Mouse (Mus musculus): ENCODE data around the gene Bach1. TPM values are rescaled to one million over a fixed set of nuclear protein-coding genes. Genes with fewer than 3 reads are reported as not detected.

Gene Bach1
- total and polyA plus RNA-seq, 3 experiments, result 11.4 to 20.9 (median 13.4) TPM

- H3K4me3 ChIP-seq (replicated peaks in 1 of 3; ENCODE audit: low read depth in 2 of 3, low read length in 2 of 3, poor library complexity in 1 of 3), result no peak overlapping the region
- H3K27ac ChIP-seq (ENCODE audit: insufficient read depth, low read depth), result no peak overlapping the region
- no peak for TF ChIP-seq TBP (conservative IDR thresholded peaks at IDR 0.05; ENCODE audit: low read depth, low read length)
- TF ChIP-seq ELF1 (IDR thresholded peaks at IDR 0.05; ENCODE audit: low read depth, low read length), result no peak
- no peak for TF ChIP-seq SIN3A (IDR thresholded peaks at IDR 0.05; ENCODE audit: low read length)
- no peaks in the 10 kb centered on the region for H3K27me3 ChIP-seq (replicated peaks)
- DNase-seq (ENCODE audit: extremely low read depth), result no peak
- no peak overlapping the region for H3K4me2 ChIP-seq (ENCODE audit: insufficient read depth, low read depth, poor library complexity, severe bottlenecking)
- H3K9me3 ChIP-seq (replicated peaks; ENCODE audit: low read length), result no peaks in the 10 kb centered on the region
- in situ Hi-C loops (cut with MboI; ENCODE audit: low pct_ligation_motif_present, low pct_unique_long_range_greater_than_20kb, low sequenced_read_pairs) (no loop called here), dilution Hi-C loops (cut with MboI; ENCODE audit: extremely low pct_ligation_motif_present, extremely low pct_unique_long_range_greater_than_20kb, low sequenced_read_pairs) (no loop called here)
- no peaks in the 10 kb centered on the region for H3K79me2 ChIP-seq (replicated peaks; ENCODE audit: control insufficient read depth, extremely low read depth, insufficient read depth, poor library complexity, severe bottlenecking)
- H3K9ac ChIP-seq (ENCODE audit: insufficient read depth, low read depth), result no peak overlapping the region
- H3K36me3 ChIP-seq (replicated peaks in 1 of 2; ENCODE audit: control insufficient read depth in 1 of 2, insufficient read depth in 1 of 2, low read length in 1 of 2), result peaks cover 3 to 24% of the 10 kb centered on the region in 2 experiments
- H3K4me1 ChIP-seq (ENCODE audit: control insufficient read depth in 1 of 2, insufficient read depth in 2 of 2), result no peaks in the 10 kb centered on the region
Measured at GRCm38 (mm10) chr16:87737296-87737695, 38.6 kb downstream of the Bach1 start.

GRCm38 (mm10) chr16:87737842-87738639, 39.3 kb downstream of the Bach1 start:
- in situ Hi-C loops (cut with MboI; ENCODE audit: low pct_ligation_motif_present, low pct_unique_long_range_greater_than_20kb, low sequenced_read_pairs) (no loop called here), dilution Hi-C loops (cut with MboI; ENCODE audit: extremely low pct_ligation_motif_present, extremely low pct_unique_long_range_greater_than_20kb, low sequenced_read_pairs) (no loop called here)

GRCm38 (mm10) chr16:87741034-87741715, 42.4 kb downstream of the Bach1 start:
- TF ChIP-seq MXI1 (IDR thresholded peaks at IDR 0.05; ENCODE audit: low read depth, low read length) (no peak), USF1 (IDR thresholded peaks at IDR 0.05; ENCODE audit: low read depth, low read length) (no peak), ZMIZ1 (IDR thresholded peaks at IDR 0.05; ENCODE audit: low read depth, low read length) (no peak), E2F4 (IDR thresholded peaks at IDR 0.05; ENCODE audit: insufficient replicate concordance, low read depth, low read length) (no peak), NELFE (IDR thresholded peaks at IDR 0.05; ENCODE audit: low read depth, low read length) (no peak), HCFC1 (IDR thresholded peaks at IDR 0.05; ENCODE audit: low read depth, low read length) (no peak), IRF4 (IDR thresholded peaks at IDR 0.05; ENCODE audit: low read depth, low read length) (no peak), BHLHE40 (IDR thresholded peaks at IDR 0.05; ENCODE audit: low read depth, low read length) (no peak), MEF2A (IDR thresholded peaks at IDR 0.05; ENCODE audit: borderline replicate concordance, low read depth, low read length) (no peak), MAX (IDR thresholded peaks at IDR 0.05; ENCODE audit: low read length) (no peak), ZKSCAN1 (IDR thresholded peaks at IDR 0.05; ENCODE audit: borderline replicate concordance, low read depth, low read length) (no peak), MYC (IDR thresholded peaks at IDR 0.05; ENCODE audit: low read depth, low read length) (no peak), POLR2A (IDR thresholded peaks at IDR 0.05; ENCODE audit: low read depth, low read length) (no peak), ETS1 (conservative IDR thresholded peaks at IDR 0.05; ENCODE audit: low read depth, low read length) (no peak), MAZ (IDR thresholded peaks at IDR 0.05; ENCODE audit: low read depth, low read length) (no peak), UBTF (IDR thresholded peaks at IDR 0.05; ENCODE audit: low read depth, low read length) (no peak), SIN3A (IDR thresholded peaks at IDR 0.05; ENCODE audit: low read length) (no peak)
- dilution Hi-C loops (cut with MboI; ENCODE audit: extremely low pct_ligation_motif_present, extremely low pct_unique_long_range_greater_than_20kb, low sequenced_read_pairs) (no loop called here), in situ Hi-C loops (cut with MboI; ENCODE audit: low pct_ligation_motif_present, low pct_unique_long_range_greater_than_20kb, low sequenced_read_pairs) (no loop called here)
- H3K27ac ChIP-seq (ENCODE audit: insufficient read depth, low read depth), result no peak overlapping the region
- H3K79me2 ChIP-seq (replicated peaks; ENCODE audit: control insufficient read depth, extremely low read depth, insufficient read depth, poor library complexity, severe bottlenecking), result no peaks in the 10 kb centered on the region
- H3K4me1 ChIP-seq (ENCODE audit: control insufficient read depth in 1 of 2, insufficient read depth in 2 of 2), result peaks cover 0 to 3% of the 10 kb centered on the region in 2 experiments; a peak in 1 of 4 replicates
- H3K36me3 ChIP-seq (replicated peaks in 1 of 2; ENCODE audit: control insufficient read depth in 1 of 2, insufficient read depth in 1 of 2, low read length in 1 of 2), result peaks cover 0 to under 1% of the 10 kb centered on the region in 2 experiments
- no peak overlapping the region for H3K9ac ChIP-seq (ENCODE audit: insufficient read depth, low read depth)
- H3K4me2 ChIP-seq (ENCODE audit: insufficient read depth, low read depth, poor library complexity, severe bottlenecking), result no peak overlapping the region
- H3K9me3 ChIP-seq (replicated peaks; ENCODE audit: low read length), result no peaks in the 10 kb centered on the region
- DNase-seq (ENCODE audit: extremely low read depth), result no peak
- H3K4me3 ChIP-seq (replicated peaks in 1 of 3; ENCODE audit: low read depth in 2 of 3, low read length in 2 of 3, poor library complexity in 1 of 3), result no peak overlapping the region
- H3K27me3 ChIP-seq (replicated peaks), result no peaks in the 10 kb centered on the region

More at GRCm38 (mm10) chr16:87737842-87738639, 39.3 kb downstream of the Bach1 start:
- no peak overlapping the region for H3K27ac ChIP-seq (ENCODE audit: insufficient read depth, low read depth)
- H3K9me3 ChIP-seq (replicated peaks; ENCODE audit: low read length), result no peaks in the 10 kb centered on the region
- H3K36me3 ChIP-seq (replicated peaks in 1 of 2; ENCODE audit: control insufficient read depth in 1 of 2, insufficient read depth in 1 of 2, low read length in 1 of 2), result peaks cover 3 to 24% of the 10 kb centered on the region in 2 experiments
- H3K4me3 ChIP-seq (replicated peaks in 1 of 3; ENCODE audit: low read depth in 2 of 3, low read length in 2 of 3, poor library complexity in 1 of 3), result no peak overlapping the region
- H3K79me2 ChIP-seq (replicated peaks; ENCODE audit: control insufficient read depth, extremely low read depth, insufficient read depth, poor library complexity, severe bottlenecking), result no peaks in the 10 kb centered on the region
- no peaks in the 10 kb centered on the region for H3K27me3 ChIP-seq (replicated peaks)
- H3K4me2 ChIP-seq (ENCODE audit: insufficient read depth, low read depth, poor library complexity, severe bottlenecking), result no peak overlapping the region
- H3K9ac ChIP-seq (ENCODE audit: insufficient read depth, low read depth), result no peak overlapping the region
- no peaks in the 10 kb centered on the region; a peak in 1 of 4 replicates for H3K4me1 ChIP-seq (ENCODE audit: control insufficient read depth in 1 of 2, insufficient read depth in 2 of 2)
- DNase-seq (ENCODE audit: extremely low read depth), result no peak
- TF ChIP-seq SIN3A (IDR thresholded peaks at IDR 0.05; ENCODE audit: low read length) (no peak), IRF4 (IDR thresholded peaks at IDR 0.05; ENCODE audit: low read depth, low read length) (no peak), POLR2A (IDR thresholded peaks at IDR 0.05; ENCODE audit: low read depth, low read length) (no peak), CHD1 (IDR thresholded peaks at IDR 0.05; ENCODE audit: low read depth, low read length) (no peak), MEF2A (IDR thresholded peaks at IDR 0.05; ENCODE audit: borderline replicate concordance, low read depth, low read length) (no peak), TCF12 (IDR thresholded peaks at IDR 0.05; ENCODE audit: low read depth, low read length) (no peak), NRF1 (IDR thresholded peaks at IDR 0.05; ENCODE audit: low read depth, low read length) (no peak), NELFE (IDR thresholded peaks at IDR 0.05; ENCODE audit: low read depth, low read length) (no peak), GABPA (IDR thresholded peaks at IDR 0.05; ENCODE audit: insufficient replicate concordance, low read depth, low read length) (no peak), MAFK (IDR thresholded peaks at IDR 0.05; ENCODE audit: insufficient replicate concordance, low read length) (no peak), ZC3H11A (IDR thresholded peaks at IDR 0.05; ENCODE audit: low read depth, low read length) (no peak)

Measured in CH12.LX (cell line).